Mouse (Mus musculus) midbrain, postnatal 0 days (tissue): ENCODE measurements around the gene Slc25a19. TPM values are rescaled to one million over a fixed set of nuclear protein-coding genes. Genes with fewer than 3 reads are reported as not detected.
A peak's percentile ranks its signal among the peaks of the same experiment; 100 is the strongest.

Experiments
- ATAC-seq: fragments of 200-750 bp; cut with Nextera tagmentation; 2 replicates; pipeline ENCODE4 v1.8.0; 2017; ENCODE audit warnings: moderate number of reproducible peaks, mild to moderate bottlenecking, moderate TSS enrichment, moderate library complexity; ENCODE audit not compliant: low FRiP score
- DNase-seq: peaks from one replicate; pipeline ENCODE4 v3.0.0-alpha.2; 2015; ENCODE audit warnings: low spot score
- H3K27ac ChIP-seq: fragments of 300-500 bp; sonication (generic); 2 replicates; pipeline ENCODE4 v1.5.1; 2014; ENCODE audit warnings: low read depth, mild to moderate bottlenecking, low read length, mixed read lengths
- H3K27me3 ChIP-seq: fragments of 300-500 bp; sonication (generic); 2 replicates; pipeline ENCODE4 v1.6.1; 2014; ENCODE audit warnings: low read length, control low read depth, mixed read lengths; ENCODE audit not compliant: insufficient read depth
- H3K36me3 ChIP-seq: fragments of 300-500 bp; sonication (generic); 2 replicates; pipeline ENCODE4 v1.6.1; 2014; ENCODE audit warnings: low read length, control low read depth, mixed read lengths; ENCODE audit not compliant: insufficient read depth
- H3K4me1 ChIP-seq: fragments of 300-500 bp; sonication (generic); 2 replicates; pipeline ENCODE4 v1.6.1; 2014; ENCODE audit warnings: mild to moderate bottlenecking, control low read depth, antibody characterized with exemption, low read length, mixed read lengths; ENCODE audit not compliant: insufficient read depth
- H3K4me2 ChIP-seq: fragments of 300-500 bp; sonication (generic); 2 replicates; pipeline ENCODE4 v1.6.1; 2014; ENCODE audit warnings: low read depth, mild to moderate bottlenecking, low read length, mixed read lengths; ENCODE audit not compliant: poor library complexity, severe bottlenecking
- H3K4me3 ChIP-seq: fragments of 300-500 bp; sonication (generic); 2 replicates; pipeline ENCODE4 v1.5.1; 2014; ENCODE audit warnings: low read depth, mild to moderate bottlenecking, low read length, moderate library complexity
- H3K9ac ChIP-seq: fragments of 300-500 bp; sonication (generic); replicated peaks from 2 replicates; pipeline ENCODE4 v1.6.1; 2014; ENCODE audit warnings: mild to moderate bottlenecking, low read length, moderate library complexity, mixed read lengths; ENCODE audit not compliant: poor library complexity, severe bottlenecking
- H3K9me3 ChIP-seq: fragments of 300-500 bp; sonication (generic); 2 replicates; pipeline ENCODE4 v1.6.1; 2016; ENCODE audit warnings: low read length, control low read depth
- CTCF ChIP-seq: IDR thresholded peaks from 2 replicates; pipeline ENCODE4 v1.5.1; 2016; ENCODE audit warnings: antibody characterized with exemption, mild to moderate bottlenecking
- WGBS: fragments of 180-500 bp; shearing (Covaris S2); extraction: QIAGEN DNeasy Blood & Tissue Kit; methylation state at CpG from one replicate; pipeline ENCODE4 v1.1.7; 2014; 5-methylcytosine and 5-hydroxymethylcytosine counted together
- polyA plus RNA-seq: library from polyadenylated mRNA; unstranded; fragments of >200 nt; fragmentation: Nextera tagmentation; extraction: Ambion mirVana; gene quantifications from 2 replicates; pipeline ENCODE4 v1.2.1, GENCODE M21; 2015
- total RNA-seq: library from RNA; depleted of rRNA; stranded (reverse); fragments of >200 nt; gene quantifications from 2 replicates; pipeline ENCODE4 v1.2.3, GENCODE M21; 2014

The Slc25a19 gene
- total and polyA plus RNA-seq, 2 experiments from 2014 or later, result 35.7 to 49.6 TPM

GRCm38 (mm10) chr11:115628465-115629101 lies 488 bp upstream of the Slc25a19 start:
- Histone ChIP-seq H3K9ac (no peak overlapping the region), H3K27ac (no peak overlapping the region), H3K4me3 (peak overlapping the region; percentile 71), H3K4me1 (peaks cover 4% of the 10 kb centered on the region), H3K27me3 (no peaks in the 10 kb centered on the region), H3K4me2 (peak overlapping the region; percentile 44), H3K9me3 (no peaks in the 10 kb centered on the region), H3K36me3 (no peaks in the 10 kb centered on the region)
- no peak for ATAC-seq
- no peak for DNase-seq
- WGBS, result 54% methylated on average over 13 of the region's 13 CpGs
- TF ChIP-seq CTCF, result no peak

GRCm38 (mm10) chr11:115626824-115627616 lies 1.1 kb downstream of the Slc25a19 start:
- Histone ChIP-seq H3K36me3 (peaks cover 10% of the 10 kb centered on the region), H3K4me2 (peak overlapping the region; percentile 82), H3K9me3 (no peaks in the 10 kb centered on the region), H3K9ac (peak overlapping the region; percentile 70), H3K27me3 (no peaks in the 10 kb centered on the region), H3K27ac (no peak overlapping the region), H3K4me3 (peak overlapping the region; percentile 71), H3K4me1 (peaks cover 4% of the 10 kb centered on the region)
- DNase-seq, result no peak
- no peak for ATAC-seq
- no peak for TF ChIP-seq CTCF
- 56% methylated on average over 11 of the region's 11 CpGs for WGBS

GRCm38 (mm10) chr11:115625877-115626276 lies 2.2 kb downstream of the Slc25a19 start:
- Histone ChIP-seq H3K27ac (no peak overlapping the region), H3K36me3 (peaks cover 10% of the 10 kb centered on the region), H3K4me3 (no peak overlapping the region), H3K9me3 (no peaks in the 10 kb centered on the region), H3K4me1 (peaks cover 4% of the 10 kb centered on the region), H3K4me2 (no peak overlapping the region), H3K9ac (no peak overlapping the region), H3K27me3 (no peaks in the 10 kb centered on the region)
- DNase-seq, result no peak
- WGBS, result 84% methylated on average over 9 of the region's 9 CpGs
- TF ChIP-seq CTCF, result no peak
- ATAC-seq, result no peak

- TF ChIP-seq CTCF, result peak; percentile 66
- H3K4me1 ChIP-seq, result peaks cover 4% of the 10 kb centered on the region
- no peak overlapping the region for H3K27ac ChIP-seq
- no peaks in the 10 kb centered on the region for H3K9me3 ChIP-seq
- no peak overlapping the region for H3K4me3 ChIP-seq
- no peaks in the 10 kb centered on the region for H3K27me3 ChIP-seq
- H3K9ac ChIP-seq, result no peak overlapping the region
- H3K36me3 ChIP-seq, result peaks cover 21% of the 10 kb centered on the region
- no peak overlapping the region for H3K4me2 ChIP-seq
- no peak for DNase-seq
- ATAC-seq, result no peak
- WGBS, result 76% methylated on average over 9 of the region's 9 CpGs
Observed at GRCm38 (mm10) chr11:115623487-115624070, 4.5 kb downstream of the Slc25a19 start.

GRCm38 (mm10) chr11:115619949-115620348 lies 8.1 kb downstream of the Slc25a19 start:
- WGBS, result 94% methylated on average over 7 of the region's 7 CpGs
- TF ChIP-seq CTCF, result no peak
- Histone ChIP-seq H3K27me3 (no peaks in the 10 kb centered on the region), H3K36me3 (peaks cover 31% of the 10 kb centered on the region), H3K9ac (no peak overlapping the region), H3K4me1 (no peaks in the 10 kb centered on the region), H3K4me2 (no peak overlapping the region), H3K27ac (no peak overlapping the region), H3K4me3 (no peak overlapping the region), H3K9me3 (no peaks in the 10 kb centered on the region)
- ATAC-seq, result no peak
- DNase-seq, result no peak
